Mouse (Mus musculus) stomach, embryonic 16.5 days (tissue): ENCODE results near the gene Mc1r. TPM values are rescaled to one million over a fixed set of nuclear protein-coding genes. Genes with fewer than 3 reads are reported as not detected.

Experiments
- ATAC-seq: fragments of 200-750 bp; cut with Nextera tagmentation; 2 replicates; pipeline ENCODE4 v1.8.0; 2017; ENCODE audit warnings: moderate number of reproducible peaks, moderate TSS enrichment; ENCODE audit not compliant: insufficient read depth, low FRiP score
- H3K27ac ChIP-seq: fragments of 300-500 bp; sonication (generic); 2 replicates; pipeline ENCODE4 v1.5.1; 2014; ENCODE audit warnings: low read length
- H3K27me3 ChIP-seq: fragments of 300-500 bp; sonication (generic); 2 replicates; pipeline ENCODE4 v1.6.1; 2014; ENCODE audit warnings: low read length, control low read depth, mixed read lengths; ENCODE audit not compliant: control insufficient read depth, insufficient read depth
- H3K36me3 ChIP-seq: fragments of 300-500 bp; sonication (generic); 2 replicates; pipeline ENCODE4 v1.6.1; 2014; ENCODE audit warnings: low read length; ENCODE audit not compliant: control insufficient read depth, insufficient read depth
- H3K4me1 ChIP-seq: fragments of 300-500 bp; sonication (generic); 2 replicates; pipeline ENCODE4 v1.6.1; 2014; ENCODE audit warnings: low read length, control low read depth, mixed read lengths; ENCODE audit not compliant: control insufficient read depth, insufficient read depth
- H3K4me2 ChIP-seq: fragments of 300-500 bp; sonication (generic); 2 replicates; pipeline ENCODE4 v1.6.1; 2014; ENCODE audit warnings: low read depth, low read length, mixed read lengths
- H3K4me3 ChIP-seq: fragments of 300-500 bp; sonication (generic); replicated peaks from 2 replicates; pipeline ENCODE4 v1.5.1; 2014; ENCODE audit warnings: mild to moderate bottlenecking, low read length
- H3K9ac ChIP-seq: fragments of 300-500 bp; sonication (generic); 2 replicates; pipeline ENCODE4 v1.6.1; 2014; ENCODE audit warnings: low read length
- H3K9me3 ChIP-seq: fragments of 300-500 bp; sonication (generic); replicated peaks from 2 replicates; pipeline ENCODE4 v1.6.1; 2016; ENCODE audit warnings: low read length, control low read depth; ENCODE audit not compliant: control insufficient read depth
- WGBS: fragments of 180-500 bp; shearing (Covaris S2); extraction: QIAGEN DNeasy Blood & Tissue Kit; methylation state at CpG from one replicate; pipeline ENCODE4 v1.1.7; 2014; 5-methylcytosine and 5-hydroxymethylcytosine counted together
- polyA plus RNA-seq: library from polyadenylated mRNA; unstranded; fragments of >200 nt; fragmentation: Nextera tagmentation; extraction: Ambion mirVana; gene quantifications from 2 replicates; pipeline ENCODE4 v1.2.1, GENCODE M21; 2015

Mc1r gene
- polyA plus RNA-seq, 1 experiment from 2014 or later = not detected

GRCm38 (mm10) chr8:123452149-123452548, 45.2 kb downstream of the Mc1r start:
- H3K9me3 ChIP-seq = no peaks in the 10 kb centered on the region
- H3K27ac ChIP-seq = no peak overlapping the region
- H3K9ac ChIP-seq = no peak overlapping the region
- ATAC-seq = no peak
- no peaks in the 10 kb centered on the region for H3K27me3 ChIP-seq
- no peak overlapping the region for H3K4me3 ChIP-seq
- no peaks in the 10 kb centered on the region for H3K4me1 ChIP-seq
- WGBS = 76% methylated on average over 4 of the region's 4 CpGs
- peaks cover 8% of the 10 kb centered on the region; the same call in 1 of the 2 replicates for H3K36me3 ChIP-seq
- no peak overlapping the region for H3K4me2 ChIP-seq

DNA sequence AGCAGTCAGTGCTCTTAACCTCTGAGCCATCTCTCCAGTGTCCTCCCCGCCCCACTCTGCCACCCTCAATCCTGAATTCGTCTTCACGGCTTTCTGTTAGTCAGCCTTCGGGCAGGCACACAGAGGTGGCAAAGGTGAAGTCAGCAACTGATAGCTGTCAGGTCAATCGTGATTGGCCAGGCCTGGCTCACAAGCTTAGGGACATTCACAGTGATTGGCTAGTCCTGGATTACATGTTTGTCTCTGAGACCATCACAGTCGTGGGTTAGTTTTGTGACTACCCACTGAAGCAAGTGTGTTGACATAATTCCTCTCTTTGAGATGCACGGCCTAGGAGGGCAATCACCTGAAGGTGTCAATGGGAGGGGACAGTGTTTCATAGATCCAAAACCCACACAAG, 46.4 kb downstream of the Mc1r start:
- no peaks in the 10 kb centered on the region for H3K27me3 ChIP-seq
- no peak overlapping the region for H3K27ac ChIP-seq
- H3K9me3 ChIP-seq = no peaks in the 10 kb centered on the region
- ATAC-seq = no peak
- 74% methylated on average over 7 of the region's 7 CpGs for WGBS
- no peaks in the 10 kb centered on the region for H3K4me1 ChIP-seq
- H3K4me3 ChIP-seq = no peak overlapping the region
- H3K4me2 ChIP-seq = no peak overlapping the region
- H3K36me3 ChIP-seq = peaks cover 8% of the 10 kb centered on the region; the same call in 1 of the 2 replicates
- no peak overlapping the region for H3K9ac ChIP-seq

DNA sequence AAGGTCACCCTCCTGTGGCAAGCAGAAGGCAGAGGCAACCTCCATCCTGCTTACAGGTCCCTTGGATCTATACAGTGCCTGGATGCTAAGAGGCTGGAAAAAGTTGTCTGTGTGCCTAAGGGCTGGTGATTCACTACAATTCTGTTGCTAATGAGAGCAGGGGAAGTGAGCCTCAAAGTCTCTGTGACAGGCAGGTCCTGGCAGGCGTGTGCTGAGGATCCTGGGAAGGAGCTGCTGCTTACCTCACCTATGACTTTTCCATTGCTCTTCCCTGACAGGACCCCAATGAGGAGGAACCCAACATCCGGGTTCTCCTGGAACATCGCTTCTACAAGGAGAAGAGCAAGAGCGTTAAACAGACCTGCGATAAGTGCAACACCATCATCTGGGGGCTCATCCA, 47.0 kb downstream of the Mc1r start:
- 83% methylated on average over 5 of the region's 5 CpGs for WGBS

GRCm38 (mm10) chr8:123454559-123454958, 47.7 kb downstream of the Mc1r start:
- 89% methylated on average over 6 of the region's 6 CpGs for WGBS
- H3K27ac ChIP-seq = no peak overlapping the region
- no peak for ATAC-seq

More for the DNA sequence above, 47.0 kb downstream of the Mc1r start:
- H3K4me2 ChIP-seq = no peak overlapping the region
- peaks cover 10% of the 10 kb centered on the region for H3K36me3 ChIP-seq
- no peaks in the 10 kb centered on the region for H3K9me3 ChIP-seq
- H3K27ac ChIP-seq = no peak overlapping the region
- H3K4me1 ChIP-seq = no peaks in the 10 kb centered on the region
- no peak for ATAC-seq
- H3K27me3 ChIP-seq = no peaks in the 10 kb centered on the region
- H3K4me3 ChIP-seq = no peak overlapping the region
- H3K9ac ChIP-seq = no peak overlapping the region

More at GRCm38 (mm10) chr8:123454559-123454958, 47.7 kb downstream of the Mc1r start:
- no peaks in the 10 kb centered on the region for H3K9me3 ChIP-seq
- H3K4me1 ChIP-seq = no peaks in the 10 kb centered on the region
- H3K4me3 ChIP-seq = no peak overlapping the region
- peaks cover 12% of the 10 kb centered on the region for H3K36me3 ChIP-seq
- no peak overlapping the region for H3K4me2 ChIP-seq
- H3K27me3 ChIP-seq = no peaks in the 10 kb centered on the region
- no peak overlapping the region for H3K9ac ChIP-seq

Other genes starting within 250 kb of the Mc1r start
- gene Sult5a1, start 248.8 kb upstream of the Mc1r start, polyA plus RNA-seq = 17.6 and 18.4 TPM in 2 replicates
- 6.1 and 7.0 TPM in 2 replicates for gene Dpep1, start 220.9 kb upstream of the Mc1r start, polyA plus RNA-seq
- 146 and 165 TPM in 2 replicates for gene Chmp1a, start 194.3 kb upstream of the Mc1r start, polyA plus RNA-seq
- 3.3 and 3.5 TPM in 2 replicates for gene Spata33, start 194.3 kb upstream of the Mc1r start, polyA plus RNA-seq
- gene Cdk10, start 182.3 kb upstream of the Mc1r start, polyA plus RNA-seq = 27.3 and 31.0 TPM in 2 replicates
- 5.1 and 6.1 TPM in 2 replicates for gene Spata2l, start 170.9 kb upstream of the Mc1r start, polyA plus RNA-seq
- 19.2 and 19.6 TPM in 2 replicates for gene Zfp276, start 152.9 kb upstream of the Mc1r start, polyA plus RNA-seq
- 20.0 and 23.6 TPM in 2 replicates for gene Vps9d1, start 152.8 kb upstream of the Mc1r start, polyA plus RNA-seq
- gene Fanca, start 88.5 kb upstream of the Mc1r start, polyA plus RNA-seq = 18.1 and 18.9 TPM in 2 replicates
- gene Spire2, start 74.4 kb upstream of the Mc1r start, polyA plus RNA-seq = 2.7 TPM in 2 replicates
- 167 and 177 TPM in 2 replicates for gene Tcf25, start 33.4 kb upstream of the Mc1r start, polyA plus RNA-seq
- gene Tubb3, start 4.3 kb downstream of the Mc1r start, polyA plus RNA-seq = 46.7 and 50.2 TPM in 2 replicates
- gene Def8, start 16.4 kb downstream of the Mc1r start, polyA plus RNA-seq = 27.0 and 30.5 TPM in 2 replicates
- gene Afg3l1, start 70.8 kb downstream of the Mc1r start, polyA plus RNA-seq = 47.2 and 52.3 TPM in 2 replicates
- gene Dbndd1, start 108.4 kb downstream of the Mc1r start, polyA plus RNA-seq = 3.2 TPM in 2 replicates
- 24.7 and 25.9 TPM in 2 replicates for gene Gas8, start 111.7 kb downstream of the Mc1r start, polyA plus RNA-seq
- gene Rhou, start 246.8 kb downstream of the Mc1r start, polyA plus RNA-seq = 7.8 and 8.7 TPM in 2 replicates